Comparison of ENCODE assay signal across 10 mouse cellular contexts in the genomic region with DNA sequence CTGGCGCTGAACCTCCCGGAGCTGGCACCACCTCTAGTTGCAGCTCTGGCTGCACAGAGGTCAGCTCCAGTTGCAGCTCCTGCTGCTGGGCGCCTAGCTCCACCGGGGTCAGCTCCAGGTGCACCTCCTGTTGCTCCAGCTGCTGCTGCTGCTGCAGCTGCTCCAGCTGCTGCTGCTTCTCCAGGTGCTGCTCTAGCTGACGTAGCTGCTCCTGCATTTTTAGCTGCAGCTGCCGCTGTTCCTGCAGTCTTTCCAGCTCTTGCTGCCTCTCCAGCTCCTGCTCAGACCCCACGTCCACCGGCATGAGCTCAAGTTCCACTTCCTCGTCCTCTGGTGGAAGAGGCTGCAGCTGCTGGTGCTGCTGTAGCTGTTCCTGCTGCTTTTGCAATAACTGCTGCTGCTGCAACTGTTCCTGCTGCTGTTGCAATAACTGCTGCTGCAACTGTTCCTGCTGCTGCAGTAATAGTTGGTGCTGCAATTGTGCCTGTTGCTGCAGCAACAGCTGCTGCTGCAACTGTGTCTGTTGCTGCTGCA. TPM values are rescaled to one million over a fixed set of nuclear protein-coding genes. Genes with fewer than 3 reads are reported as not detected.
A peak's percentile ranks its signal among the peaks of the same experiment; 100 is the strongest.
DNase-seq lines count a peak whose midpoint lies in the region; ATAC-seq and TF ChIP-seq lines count a peak whose summit lies in the region.
"Had no signal": no experiment of that assay in that cellular context is flagged by ENCODE, and none has a peak within 500 bp of the region (broad histone marks: within the 10 kb centered on the region; RNA-seq: fewer than 3 reads in every experiment).

No protein-coding gene starts in this region.

- H3K36me3 ChIP-seq in kidney, embryonic 14.5 days (ENCODE audit: control insufficient read depth, insufficient read depth, low read length), result no peaks in the 10 kb centered on the region
- H3K36me3 ChIP-seq in embryonic facial prominence, embryonic 15.5 days, result no peaks in the 10 kb centered on the region
- H3K36me3 ChIP-seq in limb, embryonic 11.5 days (ENCODE audit: control insufficient read depth, insufficient read depth, low read length), result no peaks in the 10 kb centered on the region
- H3K36me3 ChIP-seq in midbrain, postnatal 0 days (ENCODE audit: insufficient read depth, low read length), result no peaks in the 10 kb centered on the region; the same call in 1 of the 2 replicates

- H3K27ac ChIP-seq in kidney, embryonic 14.5 days (ENCODE audit: low read depth, low read length), result no peak overlapping the region
- no peak overlapping the region for H3K27ac ChIP-seq in embryonic facial prominence, embryonic 15.5 days (replicated peaks)
- no peak overlapping the region for H3K27ac ChIP-seq in limb, embryonic 11.5 days (replicated peaks; ENCODE audit: low read depth, low read length)
- no peak overlapping the region for H3K27ac ChIP-seq in midbrain, postnatal 0 days (ENCODE audit: low read depth, low read length)

- TF ChIP-seq CTCF in midbrain, postnatal 0 days (IDR thresholded peaks at IDR 0.05), result no peak

- peak overlapping the region; percentile 49 for H3K4me2 ChIP-seq in kidney, embryonic 14.5 days (replicated peaks; ENCODE audit: low read depth, low read length)
- H3K4me2 ChIP-seq in embryonic facial prominence, embryonic 15.5 days (replicated peaks), result peak overlapping the region; percentile 40
- H3K4me2 ChIP-seq in limb, embryonic 11.5 days (ENCODE audit: low read depth, severe bottlenecking), result peak overlapping the region; percentile 55
- H3K4me2 ChIP-seq in midbrain, postnatal 0 days (ENCODE audit: low read depth, low read length, poor library complexity, severe bottlenecking), result peak overlapping the region; percentile 35

- H3K27me3 ChIP-seq in kidney, embryonic 14.5 days (ENCODE audit: control insufficient read depth, insufficient read depth, low read length), result peaks cover 64% of the 10 kb centered on the region
- H3K27me3 ChIP-seq in embryonic facial prominence, embryonic 15.5 days, result peaks cover 77% of the 10 kb centered on the region
- peaks cover 69% of the 10 kb centered on the region for H3K27me3 ChIP-seq in limb, embryonic 11.5 days (ENCODE audit: control insufficient read depth, insufficient read depth, low read length)
- peaks cover 26% of the 10 kb centered on the region for H3K27me3 ChIP-seq in midbrain, postnatal 0 days (ENCODE audit: insufficient read depth, low read length)

- H3K9me3 ChIP-seq in kidney, embryonic 14.5 days (ENCODE audit: control insufficient read depth, low read length), result no peaks in the 10 kb centered on the region
- H3K9me3 ChIP-seq in embryonic facial prominence, embryonic 15.5 days (replicated peaks), result no peaks in the 10 kb centered on the region
- H3K9me3 ChIP-seq in limb, embryonic 11.5 days (ENCODE audit: control insufficient read depth, low read length), result peaks cover 2% of the 10 kb centered on the region; the same call in 1 of the 2 replicates
- H3K9me3 ChIP-seq in midbrain, postnatal 0 days (ENCODE audit: low read length), result no peaks in the 10 kb centered on the region

- DNase-seq in kidney, postnatal 14 days, result no peak
- peak; percentile 59 for DNase-seq in limb, embryonic 11.5 days (ENCODE audit: low spot score)
- no peak for DNase-seq in midbrain, postnatal 0 days (ENCODE audit: low spot score)
- DNase-seq in right cerebral cortex, postnatal 4 days, result no peak
- no peak for DNase-seq in left cerebral cortex, adult 9 months (ENCODE audit: low spot score in 2 of 2)
- DNase-seq in thymus, postnatal 4 days, result no peak
- DNase-seq: lung, adult 2 months; right cerebral cortex, adult 18-20 months had no signal

- H3K4me3 ChIP-seq in kidney, embryonic 14.5 days (ENCODE audit: low read length), result peak overlapping the region; percentile 29
- H3K4me3 ChIP-seq in embryonic facial prominence, embryonic 15.5 days (replicated peaks), result peak overlapping the region; percentile 26
- peak overlapping the region; percentile 19 for H3K4me3 ChIP-seq in limb, embryonic 11.5 days (ENCODE audit: low read depth, low read length)
- H3K4me3 ChIP-seq in midbrain, postnatal 0 days (ENCODE audit: low read depth, low read length), result 0 out of 2 replicates have a peak overlapping the region, but pooled peaks have one; percentile 16

- peaks cover 10% of the 10 kb centered on the region; the same call in 1 of the 2 replicates for H3K4me1 ChIP-seq in kidney, embryonic 14.5 days (ENCODE audit: control insufficient read depth, insufficient read depth, low read length)
- peaks cover 23% of the 10 kb centered on the region for H3K4me1 ChIP-seq in embryonic facial prominence, embryonic 15.5 days
- peaks cover 17% of the 10 kb centered on the region for H3K4me1 ChIP-seq in limb, embryonic 11.5 days (ENCODE audit: control insufficient read depth, insufficient read depth, low read length)
- no peaks in the 10 kb centered on the region for H3K4me1 ChIP-seq in midbrain, postnatal 0 days (ENCODE audit: insufficient read depth, low read length)

- no peak for ATAC-seq in kidney, embryonic 14.5 days (ENCODE audit: low FRiP score, low TSS enrichment)
- ATAC-seq in embryonic facial prominence, embryonic 15.5 days (ENCODE audit: insufficient number of reproducible peaks, low FRiP score, low TSS enrichment, low read depth), result no peak
- ATAC-seq in limb, embryonic 11.5 days (ENCODE audit: insufficient number of reproducible peaks, low FRiP score, low TSS enrichment, low read depth), result no peak
- ATAC-seq in midbrain, postnatal 0 days (ENCODE audit: low FRiP score), result no peak

- H3K9ac ChIP-seq in kidney, embryonic 14.5 days (ENCODE audit: low read depth, low read length), result peak overlapping the region; percentile 35; the same call in 1 of the 2 replicates
- no peak overlapping the region for H3K9ac ChIP-seq in embryonic facial prominence, embryonic 15.5 days
- no peak overlapping the region; the same call in 1 of the 2 replicates for H3K9ac ChIP-seq in limb, embryonic 11.5 days (ENCODE audit: low read length)
- no peak overlapping the region for H3K9ac ChIP-seq in midbrain, postnatal 0 days (replicated peaks; ENCODE audit: low read length, poor library complexity, severe bottlenecking)

- 9% methylated on average over 9 of the region's 9 CpGs for WGBS in kidney, embryonic 14.5 days
- WGBS in embryonic facial prominence, embryonic 15.5 days, result 13% methylated on average over 9 of the region's 9 CpGs
- WGBS in limb, embryonic 11.5 days, result 10% methylated on average over 9 of the region's 9 CpGs
- 29% methylated on average over 9 of the region's 9 CpGs for WGBS in midbrain, postnatal 0 days

RNA-seq across cellular contexts. Expression of a gene that starts 5.0 kb away (rescaled TPM):
- 0.06 and 0.08 TPM in 2 replicates for polyA plus RNA-seq in kidney, embryonic 14.5 days (2014; fragmentation: Nextera tagmentation; extraction: Ambion mirVana)
- polyA plus RNA-seq in embryonic facial prominence, embryonic 15.5 days (2015; fragmentation: Nextera tagmentation; extraction: Ambion mirVana), result 0.29 and 0.32 TPM in 2 replicates
- 0.08 TPM in 1 of 2 replicates, not detected in the other for polyA plus RNA-seq in limb, embryonic 11.5 days (2014; fragmentation: Nextera tagmentation; extraction: Ambion mirVana)
- 27.5 and 31.3 TPM in 2 replicates for total RNA-seq in midbrain, postnatal 0 days (2014; rRNA removed)
- polyA plus RNA-seq in midbrain, postnatal 0 days (2015; fragmentation: Nextera tagmentation; extraction: Ambion mirVana), result 0.62 and 0.81 TPM in 2 replicates

RNA-seq across cellular contexts. Expression of a gene that starts 18.6 kb away (rescaled TPM):
- 2.2 and 2.5 TPM in 2 replicates for polyA plus RNA-seq in kidney, embryonic 14.5 days (2014; fragmentation: Nextera tagmentation; extraction: Ambion mirVana)
- 4.4 and 5.2 TPM in 2 replicates for polyA plus RNA-seq in embryonic facial prominence, embryonic 15.5 days (2015; fragmentation: Nextera tagmentation; extraction: Ambion mirVana)
- 2.0 and 3.4 TPM in 2 replicates for polyA plus RNA-seq in limb, embryonic 11.5 days (2014; fragmentation: Nextera tagmentation; extraction: Ambion mirVana)
- 32.1 and 36.0 TPM in 2 replicates for total RNA-seq in midbrain, postnatal 0 days (2014; rRNA removed)
- polyA plus RNA-seq in midbrain, postnatal 0 days (2015; fragmentation: Nextera tagmentation; extraction: Ambion mirVana), result 6.2 and 6.8 TPM in 2 replicates

RNA-seq across cellular contexts. Expression of a gene that starts 26.7 kb away (rescaled TPM):
- 34.5 and 39.9 TPM in 2 replicates for polyA plus RNA-seq in kidney, embryonic 14.5 days (2014; fragmentation: Nextera tagmentation; extraction: Ambion mirVana)
- 33.1 and 33.7 TPM in 2 replicates for polyA plus RNA-seq in embryonic facial prominence, embryonic 15.5 days (2015; fragmentation: Nextera tagmentation; extraction: Ambion mirVana)
- polyA plus RNA-seq in limb, embryonic 11.5 days (2014; fragmentation: Nextera tagmentation; extraction: Ambion mirVana), result 52.5 and 53.4 TPM in 2 replicates
- 28.9 and 34.0 TPM in 2 replicates for total RNA-seq in midbrain, postnatal 0 days (2014; rRNA removed)
- 18.3 and 19.6 TPM in 2 replicates for polyA plus RNA-seq in midbrain, postnatal 0 days (2015; fragmentation: Nextera tagmentation; extraction: Ambion mirVana)

RNA-seq across cellular contexts. Expression of a gene that starts 40.6 kb away (rescaled TPM):
- polyA plus RNA-seq in kidney, embryonic 14.5 days (2014; fragmentation: Nextera tagmentation; extraction: Ambion mirVana), result 63.4 and 86.2 TPM in 2 replicates
- 74.6 and 77.8 TPM in 2 replicates for polyA plus RNA-seq in embryonic facial prominence, embryonic 15.5 days (2015; fragmentation: Nextera tagmentation; extraction: Ambion mirVana)
- polyA plus RNA-seq in limb, embryonic 11.5 days (2014; fragmentation: Nextera tagmentation; extraction: Ambion mirVana), result 74.1 and 75.1 TPM in 2 replicates
- total RNA-seq in midbrain, postnatal 0 days (2014; rRNA removed), result 70.8 and 93.0 TPM in 2 replicates
- 94.5 and 96.9 TPM in 2 replicates for polyA plus RNA-seq in midbrain, postnatal 0 days (2015; fragmentation: Nextera tagmentation; extraction: Ambion mirVana)

RNA-seq across cellular contexts. Expression of a gene that starts 53.5 kb away (rescaled TPM):
- 11.4 and 19.6 TPM in 2 replicates for polyA plus RNA-seq in kidney, embryonic 14.5 days (2014; fragmentation: Nextera tagmentation; extraction: Ambion mirVana)
- polyA plus RNA-seq in embryonic facial prominence, embryonic 15.5 days (2015; fragmentation: Nextera tagmentation; extraction: Ambion mirVana), result 16.9 TPM in 2 replicates
- 20.8 and 23.3 TPM in 2 replicates for polyA plus RNA-seq in limb, embryonic 11.5 days (2014; fragmentation: Nextera tagmentation; extraction: Ambion mirVana)
- 31.1 and 36.1 TPM in 2 replicates for total RNA-seq in midbrain, postnatal 0 days (2014; rRNA removed)
- 10.7 and 11.8 TPM in 2 replicates for polyA plus RNA-seq in midbrain, postnatal 0 days (2015; fragmentation: Nextera tagmentation; extraction: Ambion mirVana)
